Mouse (Mus musculus): ENCODE measurements around the gene Cdc34.

GRCm38 (mm10) chr10:79660298-79660697, 21.7 kb upstream of the Cdc34 start:
- TF ChIP-seq TAL1 (IDR thresholded peaks at IDR 0.05; ENCODE audit: low read length) (no peak), GATA1 (IDR thresholded peaks at IDR 0.05; ENCODE audit: low read length) (no peak)
